Mouse (Mus musculus) macrophage (primary cell): ENCODE results near the gene Itfg2. TPM values are rescaled to one million over a fixed set of nuclear protein-coding genes. Genes with fewer than 3 reads are reported as not detected.

Source experiments
- polyA plus RNA-seq: library from polyadenylated mRNA; stranded (reverse); fragments of 250-400 nt; gene quantifications from 3 replicates; pipeline ENCODE4 v1.2.4, GENCODE M21; 2018; ENCODE audit warnings: inconsistent platforms

The Itfg2 gene
- polyA plus RNA-seq, 1 experiment from 2014 or later = 3.9 TPM

Other genes starting within 250 kb of the Itfg2 start
- gene Tead4, start 124.1 kb downstream of the Itfg2 start, polyA plus RNA-seq = not detected in 3 replicates
- gene Tulp3, start 69.1 kb downstream of the Itfg2 start, polyA plus RNA-seq = 4.4 to 7.7 TPM (median 4.6 TPM) in 3 replicates
- 10.4 to 13.5 TPM (median 12.6 TPM) in 3 replicates for gene Rhno1, start 62.0 kb downstream of the Itfg2 start, polyA plus RNA-seq
- 1.3 to 6.1 TPM (median 4.1 TPM) in 3 replicates for gene Foxm1, start 62.0 kb downstream of the Itfg2 start, polyA plus RNA-seq
- not detected in 3 replicates for gene Tex52, start 49.5 kb downstream of the Itfg2 start, polyA plus RNA-seq
- not detected in 3 replicates for gene Gm44596, start 49.4 kb downstream of the Itfg2 start, polyA plus RNA-seq
- not detected in 3 replicates for gene Nrip2, start 25.6 kb downstream of the Itfg2 start, polyA plus RNA-seq
- 27.4 to 67.4 TPM (median 49.4 TPM) in 3 replicates for gene Fkbp4, start 13.7 kb upstream of the Itfg2 start, polyA plus RNA-seq
- not detected in 3 replicates for gene Pzp, start 101.8 kb upstream of the Itfg2 start, polyA plus RNA-seq
- not detected in 3 replicates for gene A2ml1, start 156.7 kb upstream of the Itfg2 start, polyA plus RNA-seq
- gene Klrb1a, start 198.6 kb upstream of the Itfg2 start, polyA plus RNA-seq = not detected in 3 replicates
- gene Clec2h, start 237.5 kb upstream of the Itfg2 start, polyA plus RNA-seq = not detected in 3 replicates